Mouse (Mus musculus) natural killer cell, adult 2 months (primary cell): ENCODE data around the gene Kdm5a.

Experiments
- DNase-seq, 2 experiments: peaks; one replicate each; pipeline ENCODE4 v3.0.0; 2022; ENCODE audit warnings: low spot score in 2 of 2

Kdm5a gene

DNA sequence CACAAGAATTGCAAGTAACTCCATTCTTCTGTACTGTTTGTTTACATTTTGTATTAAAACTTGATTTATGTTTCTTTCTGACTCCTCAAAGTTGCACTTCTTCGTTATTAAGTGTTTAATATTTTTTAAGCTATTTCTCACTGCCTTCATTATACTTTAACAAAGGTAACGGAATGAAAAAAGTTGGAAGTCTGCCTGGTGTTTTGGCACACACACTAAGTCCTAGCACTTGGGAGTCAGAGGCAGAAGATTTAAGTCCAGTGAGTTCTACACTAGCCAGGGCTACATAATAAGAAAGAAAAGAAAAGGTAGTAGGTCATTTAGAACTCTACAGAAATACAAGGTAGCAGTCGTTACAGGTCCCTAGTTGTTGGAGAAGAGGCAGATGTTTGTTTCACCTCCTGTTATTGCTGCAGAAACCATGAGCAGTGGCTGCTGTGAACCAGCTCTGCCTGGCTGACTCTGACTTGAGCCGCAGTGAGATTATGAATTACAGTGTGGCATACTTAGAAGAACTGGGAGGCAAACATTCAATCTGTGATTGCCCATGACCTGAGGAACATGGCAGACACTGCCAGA is 78.3 kb downstream of the Kdm5a start:
- DNase-seq = no peak

DNA sequence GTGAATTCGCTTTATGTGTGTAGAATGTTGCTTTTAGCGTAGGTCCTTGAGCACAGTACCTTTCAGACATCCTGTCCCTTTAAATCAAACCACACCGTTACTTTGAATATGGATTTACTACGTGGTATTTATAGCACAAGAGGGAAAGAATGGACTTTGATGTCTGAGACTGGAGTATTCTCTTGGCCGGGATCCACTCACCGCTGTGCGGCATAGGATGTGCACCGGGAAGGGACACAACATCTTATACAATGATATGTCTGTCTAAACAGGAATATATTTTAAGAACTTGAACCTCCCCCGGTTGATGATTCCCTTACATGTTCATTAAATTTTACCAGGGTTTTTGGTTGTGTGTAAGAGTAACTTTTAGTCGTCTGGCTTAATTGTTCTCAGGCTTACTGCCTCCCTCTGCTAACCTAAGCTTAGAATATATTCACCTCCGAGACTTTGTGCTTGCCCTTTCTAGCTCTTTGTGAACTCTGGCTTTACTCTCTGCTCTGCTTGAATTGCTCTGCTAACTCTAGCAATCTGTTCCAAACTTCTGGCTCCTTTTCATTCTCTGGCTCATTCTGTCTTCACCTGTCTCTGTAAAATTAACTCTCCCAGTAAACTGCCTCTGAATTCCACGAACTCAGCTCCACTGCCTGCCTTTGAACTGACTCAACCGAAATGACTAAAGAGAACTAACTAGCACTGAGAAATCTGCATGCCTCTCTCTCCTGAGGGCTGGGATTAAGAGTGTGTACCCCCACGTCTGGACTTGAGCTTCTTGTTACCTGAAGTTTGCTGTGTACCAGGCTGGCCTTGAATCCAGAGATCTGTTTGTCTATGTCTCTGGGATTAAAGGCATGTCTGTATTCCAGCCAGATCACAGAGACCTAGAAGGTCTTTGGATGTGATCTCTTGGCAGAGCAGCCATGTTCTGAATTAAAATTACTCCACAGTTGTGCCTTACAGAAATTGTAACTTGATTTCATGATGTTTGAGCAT is 79.7 kb downstream of the Kdm5a start:
- no peak for DNase-seq

DNA sequence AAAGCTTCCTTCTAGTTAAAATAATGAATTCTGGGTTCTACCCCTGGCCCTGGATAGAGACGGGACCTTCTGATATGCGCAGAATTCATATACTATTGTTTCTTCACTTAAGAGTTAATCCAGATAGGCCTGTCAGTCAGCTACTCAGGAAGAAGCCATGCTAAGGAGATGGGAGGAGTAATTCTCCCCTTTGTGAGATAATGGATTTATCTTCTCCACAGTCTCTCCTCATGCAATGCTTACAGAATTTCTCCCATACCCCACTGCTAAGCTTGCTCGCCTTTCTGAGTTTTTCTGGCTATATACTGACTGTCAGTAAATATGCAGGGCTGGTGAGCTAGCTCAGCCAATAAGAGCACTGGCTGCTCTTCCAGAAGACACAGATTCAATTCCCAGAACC is 86.3 kb downstream of the Kdm5a start:
- DNase-seq = no peak

DNA sequence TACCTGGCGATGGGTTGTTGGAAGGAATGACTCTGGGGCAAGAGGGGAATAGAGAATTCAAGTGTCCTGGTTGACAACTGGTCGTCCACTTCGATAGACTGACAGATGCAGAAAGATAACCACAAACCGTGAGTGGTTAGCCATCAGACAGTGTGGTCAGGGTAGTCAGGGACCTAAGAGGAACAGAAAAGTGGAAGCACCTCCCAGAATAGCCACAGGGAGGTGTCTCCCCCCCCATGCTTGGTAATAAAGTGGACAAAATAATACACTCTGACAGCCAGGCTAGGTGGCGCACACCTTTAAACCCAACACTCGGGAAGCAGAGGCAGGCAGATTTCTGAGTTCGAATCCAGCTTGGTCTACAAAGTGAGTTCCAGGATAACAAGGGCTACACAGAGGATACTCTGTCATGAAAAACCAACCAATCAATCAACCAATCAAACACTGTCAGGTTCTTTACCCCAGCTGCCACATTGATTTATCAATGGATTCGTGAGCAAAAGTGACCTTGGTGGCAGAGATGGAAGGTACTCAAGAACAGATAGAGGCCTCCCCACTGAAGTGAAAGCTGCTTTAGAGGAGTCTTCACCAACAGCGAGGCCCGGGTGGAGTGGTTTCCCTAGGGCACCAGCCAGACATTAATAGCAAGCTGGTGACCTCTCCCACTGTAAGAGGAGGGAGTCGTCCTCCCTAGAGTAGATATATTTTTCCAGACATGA is 88.6 kb downstream of the Kdm5a start:
- DNase-seq = peak; percentile 57 to 64

DNA sequence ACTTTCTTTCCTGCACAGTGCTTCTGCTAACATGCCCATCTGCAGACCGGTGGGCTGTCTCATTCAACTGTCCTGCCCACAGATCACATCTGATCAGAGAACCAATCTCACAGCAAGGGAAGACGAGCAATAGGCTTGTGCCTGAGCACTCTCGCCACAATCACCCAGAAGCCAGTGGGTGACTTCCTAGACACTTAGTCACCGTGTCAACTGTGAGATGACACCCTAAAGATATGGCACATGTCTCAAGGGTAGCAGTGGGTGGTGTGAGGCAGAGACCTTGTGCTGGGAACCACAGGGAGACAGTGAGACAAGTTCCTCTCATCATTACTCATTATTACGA is 89.2 kb downstream of the Kdm5a start:
- peak; percentile 78 to 89 for DNase-seq

DNA sequence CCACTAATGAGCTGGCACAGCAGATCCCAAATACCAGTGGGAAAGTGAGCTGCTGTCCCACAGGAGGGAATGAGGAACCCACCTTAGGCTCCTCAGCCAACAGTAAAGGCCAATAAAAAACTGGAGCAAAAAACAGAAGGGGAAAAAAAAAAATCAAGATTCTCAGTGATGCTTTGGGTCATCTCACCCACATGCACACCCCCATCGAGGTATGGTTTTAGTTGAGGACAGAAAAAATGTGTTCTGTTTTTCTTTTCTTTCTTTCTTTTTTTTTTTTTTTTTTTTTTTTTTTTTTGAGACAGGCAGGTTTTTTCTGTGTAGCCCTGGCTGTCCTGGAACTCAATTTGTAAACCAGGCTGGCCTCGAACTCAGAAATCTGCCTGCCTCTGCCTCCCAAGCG is 89.6 kb downstream of the Kdm5a start:
- no peak for DNase-seq

DNA sequence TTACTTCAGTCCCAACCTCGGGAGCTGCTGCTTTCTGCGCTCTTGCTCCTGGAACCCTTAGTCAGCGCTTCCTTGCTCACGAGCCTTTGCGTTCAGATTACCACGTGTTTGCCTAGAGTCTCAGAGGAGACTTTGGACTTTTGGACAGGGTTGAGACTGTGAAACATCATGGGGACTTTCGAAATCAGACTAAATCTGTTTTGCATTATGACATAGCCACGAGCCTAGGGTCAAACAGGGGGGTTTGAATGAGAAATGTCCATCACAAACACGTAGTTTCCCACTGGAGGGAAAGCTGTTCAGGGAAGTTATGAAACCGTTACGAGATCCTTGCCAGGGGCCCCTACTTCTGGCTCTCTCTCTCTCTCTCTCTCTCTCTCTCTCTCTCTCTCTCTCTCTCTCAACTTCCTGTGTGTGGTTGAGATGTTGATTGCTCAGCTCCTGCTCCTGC is 90.7 kb downstream of the Kdm5a start:
- no peak for DNase-seq

DNA sequence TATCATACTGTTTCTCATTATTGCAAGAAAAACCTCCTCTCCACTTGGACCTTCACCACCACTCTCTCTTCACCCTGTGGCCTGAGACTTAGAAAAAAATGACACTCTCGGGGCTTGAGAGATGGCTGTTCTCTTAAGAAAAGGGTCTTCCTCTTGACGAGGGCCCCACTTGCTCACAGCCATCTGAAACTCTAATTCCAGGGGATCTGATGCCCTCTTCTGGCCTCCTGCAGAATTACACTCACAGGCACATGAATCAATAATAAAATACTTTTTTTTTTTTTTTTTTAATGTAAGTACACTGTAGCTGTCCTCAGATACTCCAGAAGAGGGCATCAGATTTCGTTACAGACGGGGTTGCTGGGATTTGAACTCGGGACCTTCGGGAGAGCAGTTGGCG is 93.2 kb downstream of the Kdm5a start:
- DNase-seq = peak in 1 of 2 experiments; percentile 42

DNA sequence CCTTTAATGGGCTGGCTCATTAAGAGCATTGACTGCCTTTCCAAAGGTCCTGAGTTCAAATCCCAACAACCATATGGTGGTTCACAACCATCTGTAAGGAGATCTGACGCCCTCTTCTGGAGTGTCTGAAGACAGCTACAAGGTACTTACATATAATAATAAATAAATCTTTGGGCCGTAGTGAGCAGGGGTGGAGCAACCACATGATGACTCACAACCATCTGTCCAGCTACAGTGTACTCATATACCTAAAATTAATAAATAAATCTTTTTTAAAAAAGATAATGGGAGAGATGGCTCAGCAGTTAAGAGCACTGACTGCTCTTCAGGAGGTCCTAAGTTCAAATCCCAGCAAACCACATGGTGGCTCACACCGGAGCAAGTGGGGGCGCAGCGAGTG is 93.8 kb downstream of the Kdm5a start:
- no peak for DNase-seq

DNA sequence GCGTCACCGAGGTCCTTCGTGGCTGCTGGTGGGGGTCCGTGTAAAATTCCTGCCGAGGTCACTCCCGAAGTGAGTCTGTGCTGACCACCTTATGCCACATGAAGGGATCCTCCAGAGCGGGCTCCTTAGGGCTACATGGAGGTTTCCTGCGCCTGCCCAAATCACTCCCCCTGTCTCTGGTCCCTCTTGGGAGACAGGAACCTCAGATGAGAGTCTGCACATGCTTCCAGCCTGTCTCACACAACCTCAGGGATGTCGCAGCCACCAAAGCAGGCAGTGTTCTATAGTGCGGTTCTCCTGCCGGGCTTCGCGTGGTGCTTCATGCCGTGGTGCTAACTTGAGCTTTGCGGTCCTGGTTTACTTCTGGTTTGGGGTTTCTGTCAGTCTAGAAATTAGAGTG is 97.3 kb downstream of the Kdm5a start:
- no peak for DNase-seq

DNA sequence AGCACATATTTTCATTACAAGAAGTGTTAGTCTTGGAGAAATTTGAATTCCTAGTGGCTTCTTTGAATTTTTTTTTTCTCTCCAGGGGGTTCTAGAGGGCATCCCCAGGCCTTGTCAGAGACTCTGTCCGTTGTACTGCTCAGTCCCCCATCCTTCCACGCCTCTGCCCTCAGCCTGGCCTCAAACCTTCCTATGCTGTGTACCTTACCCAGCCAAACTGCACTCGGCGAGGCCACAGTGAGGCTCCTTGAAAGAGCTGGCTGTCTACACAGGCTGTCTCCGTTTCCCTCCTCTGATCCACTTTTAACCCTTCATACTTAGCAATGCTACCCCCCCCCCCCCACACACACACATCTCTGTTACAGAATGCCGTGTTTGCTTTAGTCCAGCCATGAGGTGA is 98.3 kb downstream of the Kdm5a start:
- no peak for DNase-seq

DNA sequence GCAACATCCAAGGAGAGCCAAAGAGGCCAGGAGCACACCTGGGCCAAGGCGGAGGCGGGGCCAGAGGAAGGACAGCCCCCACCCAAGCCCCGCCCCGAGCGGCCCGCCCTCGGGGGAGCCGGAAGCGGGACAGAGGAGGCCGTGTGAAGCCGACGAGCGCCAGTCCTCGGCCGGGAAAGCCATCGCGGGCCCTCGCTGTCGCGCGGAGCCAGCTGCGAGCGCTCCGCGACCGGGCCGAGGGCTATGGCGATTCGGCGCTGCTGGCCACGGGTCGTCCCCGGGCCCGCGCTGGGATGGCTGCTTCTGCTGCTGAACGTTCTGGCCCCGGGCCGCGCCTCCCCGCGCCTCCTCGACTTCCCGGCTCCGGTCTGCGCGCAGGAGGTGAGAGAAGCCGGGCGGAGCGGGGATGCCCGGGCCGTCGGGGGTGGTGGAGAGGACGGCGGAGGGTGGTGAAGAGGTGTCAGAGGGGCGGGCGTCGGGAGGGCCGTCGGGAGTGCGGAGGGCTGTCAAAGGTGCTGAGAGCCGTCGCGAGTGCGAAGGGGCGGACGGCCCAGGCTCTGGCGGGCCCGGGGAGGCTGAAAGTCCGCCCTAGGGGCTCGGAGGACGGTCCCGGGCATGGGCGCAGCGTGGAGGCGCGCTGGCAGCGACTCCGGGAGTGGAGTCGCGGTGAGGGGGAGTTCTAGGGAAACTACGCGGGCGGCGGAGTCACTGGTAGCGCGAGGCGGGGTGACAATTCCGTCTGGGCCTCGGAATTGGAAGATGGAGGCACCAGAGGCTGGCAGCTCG is 99.4 kb downstream of the Kdm5a start, which contains the start of gene Il17ra:
Gene Il17ra (plus strand): TSS at position 162 of the 786 bp plus-strand sequence.
- peak; percentile 79 to 87 for DNase-seq

DNA sequence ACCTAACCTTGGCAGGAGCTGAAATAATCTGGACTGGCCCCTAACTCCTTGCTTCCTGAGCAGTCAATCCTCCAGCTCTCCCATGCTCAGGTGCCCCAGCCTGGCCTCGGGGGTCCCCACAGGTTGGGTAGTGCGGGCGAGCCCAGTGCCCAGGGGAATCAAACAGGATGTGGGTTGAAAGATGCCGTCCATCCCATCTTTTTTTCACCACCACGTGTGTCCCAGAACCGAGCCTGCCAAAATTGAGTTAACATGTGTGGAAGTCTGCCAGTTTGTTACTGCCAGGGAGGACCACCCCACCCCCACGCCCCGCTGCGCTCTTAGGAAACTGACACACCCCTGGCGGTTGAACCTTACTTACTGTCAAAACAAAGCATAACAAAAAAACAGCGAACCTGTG is 100.0 kb downstream of the Kdm5a start:
- peak in 1 of 2 experiments; percentile 54 for DNase-seq

DNA sequence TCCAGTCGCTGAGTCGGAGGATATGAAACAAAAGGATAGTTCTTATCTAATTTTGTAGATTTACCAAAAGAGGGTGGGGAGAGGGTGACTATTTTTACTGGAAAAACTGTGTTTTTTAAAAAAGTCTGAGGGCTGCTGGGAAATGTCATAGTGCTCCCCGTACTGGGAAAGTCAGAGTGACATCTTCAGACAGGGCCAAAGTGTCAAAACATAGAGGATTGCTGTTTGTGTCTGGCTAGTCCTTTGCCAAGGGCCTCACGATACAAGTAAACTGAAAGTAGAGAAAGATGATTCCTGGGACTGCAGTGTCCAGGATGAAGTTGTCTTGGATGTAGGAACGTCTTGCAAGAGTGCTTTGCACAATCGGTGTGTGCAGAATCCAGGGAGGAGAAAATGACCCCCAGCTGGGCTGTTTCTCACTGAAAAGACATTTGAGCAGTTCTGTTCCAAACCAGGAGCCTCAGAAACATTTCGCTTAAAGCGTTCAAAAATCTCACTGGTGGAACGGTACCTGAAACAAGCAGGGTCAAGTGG is 100.5 kb downstream of the Kdm5a start:
- DNase-seq = no peak

DNA sequence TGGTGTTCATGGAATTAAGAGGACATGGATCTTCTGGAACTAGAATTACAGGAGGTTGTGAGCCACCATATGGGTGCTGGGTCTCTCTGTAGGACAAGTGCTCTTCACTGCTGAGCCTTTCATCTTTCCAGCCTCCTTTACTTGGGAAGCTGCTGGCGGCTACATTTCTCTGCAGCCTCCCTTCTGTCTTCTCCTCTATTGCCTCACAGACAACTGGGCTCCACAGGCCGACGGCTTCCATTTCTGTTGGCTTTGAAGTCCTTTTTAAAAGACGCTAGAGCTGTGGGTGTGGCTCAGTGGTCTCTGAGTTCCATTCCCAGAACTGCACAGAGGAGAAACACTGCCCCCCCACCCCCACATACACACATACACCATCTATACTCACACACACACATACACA is 101.5 kb downstream of the Kdm5a start:
- no peak for DNase-seq

DNA sequence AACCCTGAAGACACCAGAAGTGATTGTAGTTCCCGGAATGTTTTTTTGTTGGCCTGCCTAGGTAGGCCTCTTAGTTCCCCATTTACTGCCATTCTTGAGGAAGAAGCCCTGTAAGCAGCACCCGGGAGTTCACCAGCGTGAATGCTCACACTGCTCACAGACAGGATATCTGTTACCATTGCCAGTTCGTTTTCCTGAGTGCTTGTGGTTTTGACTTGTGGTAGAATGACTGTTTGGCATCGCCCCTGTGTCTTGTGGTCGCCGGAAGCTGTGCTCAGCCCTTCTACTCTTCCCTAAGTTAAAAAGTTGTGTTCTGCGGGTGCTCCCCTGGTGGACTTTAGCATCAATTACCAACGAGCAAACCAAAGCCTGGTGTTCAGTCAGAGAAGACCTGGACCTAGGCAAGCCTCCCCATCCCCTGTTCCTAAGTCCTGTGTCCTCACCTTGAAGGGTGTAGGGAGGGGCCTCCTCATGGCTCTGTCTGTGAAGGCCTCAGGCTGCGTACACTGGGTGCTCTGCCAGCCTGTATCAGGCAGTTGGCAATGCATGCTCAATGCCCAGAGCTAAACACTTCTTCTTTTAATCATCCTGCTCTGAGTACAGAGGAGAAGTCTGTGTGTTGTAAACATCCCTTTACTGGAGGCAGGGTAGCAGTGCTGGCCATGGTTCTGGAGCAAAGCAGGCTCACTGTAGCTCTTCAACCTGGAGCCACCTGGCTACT is 102.8 kb downstream of the Kdm5a start:
- peak; percentile 77 to 80 for DNase-seq

DNA sequence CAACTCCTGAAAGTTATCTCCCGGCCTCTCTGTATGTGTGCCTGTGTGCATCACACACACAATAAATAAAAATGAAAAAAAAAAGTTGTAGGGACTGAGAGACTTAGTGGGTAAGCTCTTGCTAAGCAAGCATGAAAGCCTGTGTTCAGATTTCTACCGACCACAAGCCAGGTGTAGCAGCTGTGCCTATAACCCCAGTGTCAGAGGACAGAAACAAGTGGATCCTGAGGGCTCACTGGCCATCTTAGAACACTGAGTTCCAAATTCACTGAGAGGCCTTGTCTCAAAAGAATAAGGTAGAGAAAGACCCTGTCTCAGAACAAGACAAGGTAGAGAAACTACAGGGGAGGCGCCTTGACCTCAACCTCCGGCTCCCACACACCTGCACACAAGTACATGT is 104.3 kb downstream of the Kdm5a start:
- DNase-seq = no peak

DNA sequence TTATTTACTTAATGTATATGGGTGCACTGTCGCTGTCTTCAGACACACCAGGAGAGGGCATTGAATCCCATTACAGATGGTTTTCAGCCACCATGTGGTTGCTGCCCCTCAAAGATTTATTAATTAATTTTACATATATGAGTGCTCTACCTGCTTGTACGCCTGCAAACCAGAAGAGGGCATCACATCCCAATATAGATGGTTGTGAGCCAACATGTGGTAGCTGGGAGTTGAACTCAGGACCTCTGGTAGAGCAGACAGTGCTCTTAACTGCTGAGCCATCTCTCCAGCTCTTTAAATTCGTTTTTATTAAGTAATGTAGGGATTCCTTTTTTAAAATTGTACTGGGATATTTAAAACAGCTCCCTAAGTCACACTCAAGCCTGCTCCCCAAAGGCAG is 105.3 kb downstream of the Kdm5a start:
- DNase-seq = no peak

DNA sequence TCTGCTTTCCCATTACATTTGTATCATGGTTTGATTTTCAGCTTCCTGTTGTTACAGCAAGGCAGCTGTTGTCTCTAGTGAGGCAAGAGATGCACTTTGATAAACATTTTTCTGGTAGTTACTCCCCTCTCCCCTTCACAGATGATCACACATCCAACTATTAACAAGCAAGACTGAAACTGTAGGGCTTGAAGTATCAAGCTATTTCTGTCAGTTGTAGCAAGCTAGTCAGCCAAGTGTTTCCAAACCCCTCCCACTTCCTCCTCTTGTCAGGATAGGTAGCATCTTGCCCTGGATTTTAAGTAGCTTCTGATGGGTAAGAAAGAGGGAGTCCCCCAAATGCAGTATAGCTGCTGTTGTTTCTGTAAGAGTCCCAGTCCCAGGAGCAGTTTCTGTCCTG is 105.8 kb downstream of the Kdm5a start:
- no peak for DNase-seq

DNA sequence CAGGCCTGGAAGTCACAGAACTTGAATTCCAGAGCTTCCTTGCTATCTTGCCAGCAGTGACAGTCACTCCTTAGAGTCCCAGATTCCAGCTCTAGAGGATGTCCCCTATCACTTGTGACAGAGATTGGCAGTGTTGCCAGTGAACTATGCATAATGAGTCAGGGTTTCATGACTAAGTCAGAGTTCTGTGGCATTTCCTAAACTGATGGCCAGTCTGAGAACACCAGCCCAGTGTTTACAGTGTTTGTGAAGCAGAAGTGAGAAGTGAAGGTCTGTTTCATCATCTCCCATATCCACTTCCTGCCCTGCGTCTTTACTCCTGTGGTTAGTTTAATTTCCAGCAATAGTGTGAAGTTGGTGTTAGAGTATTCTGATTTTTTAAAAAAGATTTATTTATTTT is 106.7 kb downstream of the Kdm5a start:
- DNase-seq = peak; percentile 51 to 54

DNA sequence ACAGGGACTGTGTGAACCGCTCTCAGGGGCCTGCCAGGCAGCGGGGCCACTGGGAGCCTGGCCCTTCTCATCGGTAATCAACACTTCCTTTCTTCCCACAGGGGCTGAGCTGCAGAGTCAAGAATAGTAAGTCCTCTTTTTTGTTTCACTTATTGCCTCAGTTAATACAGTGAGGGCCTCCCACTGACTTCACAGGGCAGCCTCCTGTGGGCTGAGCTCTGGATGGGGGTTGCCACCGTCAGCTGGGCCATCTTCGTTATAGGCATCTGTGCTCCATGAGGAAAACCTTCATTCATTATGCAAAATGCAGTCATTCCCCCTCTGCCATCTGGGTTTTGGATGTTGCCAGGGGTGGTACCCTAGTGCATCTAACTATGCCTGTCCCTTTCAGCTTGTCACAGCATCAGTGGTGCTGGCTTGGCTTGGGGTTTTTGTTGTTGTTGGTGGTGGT is 108.1 kb downstream of the Kdm5a start:
- DNase-seq = no peak
